Mouse (Mus musculus) adrenal gland, adult 8-10 months (tissue): ENCODE data around the gene Thoc7. TPM values are rescaled to one million over a fixed set of nuclear protein-coding genes. Genes with fewer than 3 reads are reported as not detected.
"Not testable (repeated sequence)": the region's sequence is repeated elsewhere in the genome, so short reads cannot be mapped to it uniquely, and the experiment has no call there.

Source experiments
- DNase-seq: peaks from one replicate; pipeline ENCODE4 v3.0.0; 2022
- total RNA-seq, 4 experiments: library from RNA; stranded (reverse); gene quantifications; 2 replicates each; pipeline ENCODE4 v1.2.4; 2022

Thoc7 gene
- 100 to 1,000 TPM in 1 of 4 experiments, 10 to 100 TPM in 3; 88.6 to 105 (median 93.3) TPM for total RNA-seq

GRCm38 (mm10) chr14:13961401-13962112, at the start of gene Thoc7, which contains the start of gene Atxn7:
Gene Thoc7, minus strand, starts transcription at chr14:13961852.
Gene Atxn7, plus strand, starts transcription at chr14:13961440.
- DNase-seq, result peak; percentile 33

GRCm38 (mm10) chr14:14009712-14010111, 48.1 kb upstream of the Thoc7 start:
- DNase-seq, result no peak

- no peak for DNase-seq
Measured at GRCm38 (mm10) chr14:14002771-14003170, 41.1 kb upstream of the Thoc7 start.

GRCm38 (mm10) chr14:13995206-13996097, 33.8 kb upstream of the Thoc7 start:
- DNase-seq, result no peak

- DNase-seq, result no peak
Measured at GRCm38 (mm10) chr14:13990741-13991140, 29.1 kb upstream of the Thoc7 start.

- DNase-seq, result no peak
Measured at GRCm38 (mm10) chr14:13988397-13988796, 26.7 kb upstream of the Thoc7 start.

GRCm38 (mm10) chr14:13982174-13982573, 20.5 kb upstream of the Thoc7 start:
- DNase-seq, result no peak

- DNase-seq, result no peak
Measured at GRCm38 (mm10) chr14:13981286-13981685, 19.6 kb upstream of the Thoc7 start.

- no peak for DNase-seq
Measured at GRCm38 (mm10) chr14:13977498-13977897, 15.8 kb upstream of the Thoc7 start.

- no peak for DNase-seq
Measured at GRCm38 (mm10) chr14:13971644-13972234, 10.1 kb upstream of the Thoc7 start.

- DNase-seq, result no peak
Measured at GRCm38 (mm10) chr14:13970513-13970912, 8.9 kb upstream of the Thoc7 start.

GRCm38 (mm10) chr14:13968476-13968875, 6.8 kb upstream of the Thoc7 start:
- DNase-seq, result no peak

GRCm38 (mm10) chr14:13967607-13968006, 6.0 kb upstream of the Thoc7 start:
- DNase-seq, result no peak

- no peak for DNase-seq
Measured at GRCm38 (mm10) chr14:13963527-13963926, 1.9 kb upstream of the Thoc7 start.

GRCm38 (mm10) chr14:13962476-13962875, 824 bp upstream of the Thoc7 start:
- DNase-seq, result no peak

- DNase-seq, result peak; percentile 39
Measured at GRCm38 (mm10) chr14:13960482-13961325, 948 bp downstream of the Thoc7 start.

GRCm38 (mm10) chr14:13960079-13960478, 1.6 kb downstream of the Thoc7 start:
- no peak for DNase-seq

GRCm38 (mm10) chr14:13952151-13952550, 9.5 kb downstream of the Thoc7 start:
- DNase-seq, result not testable (repeated sequence)

- no peak for DNase-seq
Measured at GRCm38 (mm10) chr14:13950401-13950800, 11.3 kb downstream of the Thoc7 start.

- no peak for DNase-seq
Measured at GRCm38 (mm10) chr14:13948345-13948744, 13.3 kb downstream of the Thoc7 start.

- DNase-seq, result no peak
Measured at GRCm38 (mm10) chr14:13944686-13945085, 17.0 kb downstream of the Thoc7 start.

GRCm38 (mm10) chr14:13934052-13934371, 27.6 kb downstream of the Thoc7 start:
- DNase-seq, result no peak
